Mouse (Mus musculus) adrenal gland, adult (tissue): ENCODE measurements around the gene Bfsp1.

ENCODE experiments used
- DNase-seq, 2 experiments: peaks; one replicate each; pipeline ENCODE4 v3.0.0; 2022 to 2023; ENCODE audit warnings: low spot score in 1 of 2; ENCODE audit not compliant: inconsistent age in 2 of 2

Gene Bfsp1

DNA sequence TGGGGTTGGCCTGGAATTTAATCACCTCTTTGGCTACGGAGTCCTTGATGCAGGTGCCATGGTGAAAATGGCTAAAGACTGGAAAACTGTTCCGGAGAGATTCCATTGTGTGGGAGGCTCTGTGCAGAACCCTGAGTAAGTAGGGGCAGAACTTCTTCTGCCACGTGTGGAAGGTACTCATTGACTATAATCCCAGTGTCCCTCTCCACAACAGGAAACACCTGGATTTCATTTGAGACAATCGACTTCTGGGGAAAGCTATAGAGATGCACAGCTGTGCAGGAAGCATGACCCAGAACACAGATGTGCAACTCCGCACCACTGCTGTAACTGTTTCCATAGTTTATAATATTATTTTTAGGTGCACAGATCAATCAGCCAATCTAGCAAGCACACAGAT is 61.9 kb downstream of the Bfsp1 start:
- no peak for DNase-seq

DNA sequence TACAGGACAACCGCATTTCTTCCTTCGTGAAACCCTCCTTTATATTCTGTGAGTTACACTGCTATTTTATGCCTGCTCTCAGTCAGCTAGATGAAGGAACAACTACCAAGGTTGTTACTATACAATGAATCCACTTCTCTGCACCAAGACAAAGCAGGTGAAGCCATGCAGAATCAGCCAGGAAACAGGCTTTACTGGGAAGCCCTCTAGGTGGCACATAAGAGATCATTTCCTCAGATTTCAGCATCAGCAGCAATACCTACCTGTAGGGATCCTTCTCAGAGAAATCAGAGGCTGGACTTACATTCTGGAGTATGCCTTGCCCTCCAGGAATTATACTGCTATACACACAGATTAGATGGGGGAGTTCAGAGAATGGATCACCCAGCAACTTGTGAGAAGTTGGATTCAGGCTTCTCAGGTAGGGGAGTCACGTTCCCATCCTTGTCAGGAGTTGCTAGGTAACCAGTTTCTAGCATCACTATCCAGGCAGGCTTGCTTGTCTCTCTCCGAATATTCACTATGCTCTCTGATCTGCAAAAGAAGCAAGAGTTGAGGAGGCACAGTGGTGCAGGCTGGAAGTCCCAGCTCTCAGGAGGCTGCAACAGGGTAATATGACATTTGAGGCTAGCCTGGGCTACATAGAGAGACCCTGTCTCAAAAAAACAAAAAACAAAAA is 66.5 kb downstream of the Bfsp1 start:
- DNase-seq: no peak

- no peak for DNase-seq
Measured at GRCm38 (mm10) chr2:143795858-143796257, 67.1 kb downstream of the Bfsp1 start.

DNA sequence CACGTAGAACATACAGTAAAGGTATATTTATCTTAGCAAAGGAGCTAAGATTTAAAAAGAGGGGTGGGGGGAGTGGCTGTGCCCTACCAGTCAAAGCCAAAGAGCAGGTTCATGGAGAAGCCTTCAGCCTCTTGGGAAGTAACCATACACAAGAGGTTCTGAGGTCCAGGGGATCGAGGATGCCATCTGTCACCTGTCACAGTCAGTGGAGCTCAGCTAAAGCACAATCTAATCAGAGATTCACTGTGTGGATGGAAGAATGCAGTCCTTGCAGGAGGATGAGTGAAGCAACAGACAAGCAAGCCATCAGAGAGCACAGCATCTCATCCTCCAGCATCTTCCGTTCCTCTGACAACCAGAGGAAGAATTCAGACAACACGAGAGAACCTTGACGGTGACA is 73.1 kb downstream of the Bfsp1 start:
- DNase-seq: no peak

GRCm38 (mm10) chr2:143780310-143780709 is 82.7 kb downstream of the Bfsp1 start:
- DNase-seq: no peak
